Mouse (Mus musculus) right cerebral cortex, postnatal 25 days (tissue): ENCODE data around the gene Snx8.

Experiments
- DNase-seq: peaks from one replicate; pipeline ENCODE4 v3.0.0; 2022

Gene Snx8

DNA sequence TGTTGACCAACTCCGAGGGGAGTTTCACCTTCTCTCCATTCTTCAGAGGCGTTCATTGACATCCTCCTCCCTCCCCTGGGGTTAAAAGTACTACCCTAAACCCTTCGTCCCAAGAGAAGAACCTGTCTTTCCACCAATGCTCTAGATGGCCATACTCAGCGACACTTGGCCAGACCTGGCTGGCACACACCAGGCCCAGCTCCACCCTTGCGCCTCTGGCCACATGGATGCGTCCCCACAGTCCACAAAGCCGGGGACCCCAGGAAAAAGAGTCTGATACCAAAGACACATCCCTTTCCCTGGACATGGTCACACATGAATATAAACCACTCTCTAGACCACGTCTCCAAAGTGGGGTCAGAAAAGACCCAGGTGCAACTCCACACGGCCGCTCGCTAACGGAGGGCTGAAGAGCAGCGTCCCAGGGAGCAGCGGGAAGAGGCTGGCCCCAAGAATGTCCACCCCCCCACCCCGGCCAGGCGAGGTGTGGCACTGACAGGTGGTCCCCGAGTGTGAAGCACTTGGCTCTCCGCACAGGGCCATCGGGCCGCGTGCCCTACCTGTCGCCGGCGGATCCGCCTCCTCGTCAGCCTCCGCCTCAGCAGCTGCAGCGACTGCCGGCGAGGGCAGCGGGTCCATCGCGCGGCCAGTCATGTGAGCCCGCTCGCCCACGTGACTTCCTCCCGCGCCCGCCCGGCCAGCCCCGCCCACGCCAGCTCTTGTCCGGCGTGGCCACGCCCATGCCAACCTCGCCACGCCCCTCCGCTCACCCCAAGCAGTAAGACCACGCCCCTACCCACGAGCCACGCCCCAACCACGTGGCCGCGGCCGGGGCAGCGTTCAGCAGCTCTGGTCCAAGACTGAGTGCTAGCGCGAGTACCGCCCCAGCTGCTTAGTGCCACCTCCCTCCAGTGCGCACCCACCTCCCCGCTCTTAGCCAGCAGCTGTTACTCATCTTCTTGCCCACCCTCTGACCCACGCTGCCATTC, at the start of gene Snx8:
Gene Snx8, minus strand, starts transcription at position 675 of the 989 bp plus-strand sequence.
- DNase-seq, result peak; percentile 85

GRCm38 (mm10) chr5:140425016-140425783, 36.1 kb upstream of the Snx8 start:
- no peak for DNase-seq

- no peak for DNase-seq
Measured at GRCm38 (mm10) chr5:140420616-140421015, 31.6 kb upstream of the Snx8 start.

- no peak for DNase-seq
Measured at GRCm38 (mm10) chr5:140419442-140420080, 30.5 kb upstream of the Snx8 start.

GRCm38 (mm10) chr5:140418489-140419441, 29.7 kb upstream of the Snx8 start, which contains the start of gene Eif3b:
Gene Eif3b, plus strand, starts transcription at chr5:140419328.
- DNase-seq, result peak; percentile 91

- DNase-seq, result no peak
Measured at GRCm38 (mm10) chr5:140418106-140418488, 29.0 kb upstream of the Snx8 start.

DNA sequence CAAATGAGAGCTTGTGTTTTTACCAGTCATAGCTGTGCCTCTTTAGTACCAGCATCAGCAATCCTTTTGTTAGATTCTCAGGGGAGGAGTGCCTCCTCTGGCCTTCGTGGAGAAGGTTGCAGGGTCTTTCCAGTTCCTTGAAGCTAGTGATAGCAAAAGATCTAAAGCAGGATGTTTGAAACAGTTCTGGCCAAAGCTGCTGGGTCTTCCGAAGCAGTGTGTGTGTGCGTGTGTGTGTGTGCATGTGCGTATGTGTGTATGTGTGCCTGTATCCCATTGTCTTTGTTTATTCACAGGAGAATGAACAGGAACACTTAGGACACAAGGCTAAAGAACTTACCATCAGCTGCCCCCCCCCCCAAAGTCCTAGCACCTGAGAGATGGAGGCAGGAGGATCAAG, 25.6 kb upstream of the Snx8 start:
- no peak for DNase-seq

GRCm38 (mm10) chr5:140411339-140411738, 22.3 kb upstream of the Snx8 start:
- peak; percentile 9 for DNase-seq

- DNase-seq, result no peak
Measured at GRCm38 (mm10) chr5:140408801-140409200, 19.7 kb upstream of the Snx8 start.

GRCm38 (mm10) chr5:140406666-140407065, 17.6 kb upstream of the Snx8 start:
- DNase-seq, result no peak

DNA sequence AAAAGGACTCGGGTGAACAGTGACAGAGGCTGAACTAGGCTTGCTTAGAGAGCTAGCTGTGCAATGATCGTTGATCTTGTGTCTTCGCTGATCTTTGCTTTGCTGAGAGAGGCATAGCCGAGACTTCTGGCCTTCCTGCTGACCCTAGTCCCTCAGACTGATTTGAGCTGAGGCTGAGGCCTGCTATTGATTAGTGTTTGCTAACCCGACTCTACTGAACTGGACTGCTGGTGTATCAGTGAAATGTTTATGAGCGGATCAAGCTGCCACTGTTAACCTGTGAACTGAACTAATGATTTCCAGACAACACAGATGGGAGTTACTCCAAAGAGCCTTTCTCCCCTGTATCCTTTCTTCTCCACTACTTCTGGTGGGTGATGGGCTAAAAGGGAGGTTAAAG, 16.1 kb upstream of the Snx8 start:
- no peak for DNase-seq

DNA sequence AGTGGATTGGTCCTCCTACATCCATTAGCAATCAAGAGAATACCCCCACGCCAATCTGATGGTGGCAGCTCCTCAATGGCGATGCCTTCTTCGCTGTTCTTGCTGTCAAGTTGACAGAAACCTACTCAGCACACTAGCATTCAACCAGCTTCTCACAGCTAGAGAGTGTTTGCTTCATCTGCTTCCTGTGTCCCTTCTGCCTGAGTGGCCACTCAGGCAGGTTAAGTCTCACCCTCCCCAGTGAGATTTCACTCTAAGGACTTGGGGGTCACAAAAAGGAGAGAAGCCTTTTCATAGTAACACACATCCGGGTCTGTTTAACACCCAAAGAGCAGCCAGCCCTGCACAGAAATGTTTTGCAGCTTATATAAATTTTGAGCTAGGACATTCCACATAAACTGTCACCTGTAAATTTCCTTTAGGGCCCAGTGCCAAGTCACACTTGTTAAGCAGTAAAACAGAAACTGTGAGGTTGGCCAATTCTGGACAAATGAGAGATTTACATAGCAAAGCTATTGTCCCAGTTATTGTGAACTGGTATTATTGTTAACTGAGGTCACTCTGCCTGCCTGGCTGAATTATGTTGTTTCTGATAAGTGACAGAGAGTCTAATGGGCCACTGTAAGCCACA, 13.7 kb upstream of the Snx8 start:
- no peak for DNase-seq

DNA sequence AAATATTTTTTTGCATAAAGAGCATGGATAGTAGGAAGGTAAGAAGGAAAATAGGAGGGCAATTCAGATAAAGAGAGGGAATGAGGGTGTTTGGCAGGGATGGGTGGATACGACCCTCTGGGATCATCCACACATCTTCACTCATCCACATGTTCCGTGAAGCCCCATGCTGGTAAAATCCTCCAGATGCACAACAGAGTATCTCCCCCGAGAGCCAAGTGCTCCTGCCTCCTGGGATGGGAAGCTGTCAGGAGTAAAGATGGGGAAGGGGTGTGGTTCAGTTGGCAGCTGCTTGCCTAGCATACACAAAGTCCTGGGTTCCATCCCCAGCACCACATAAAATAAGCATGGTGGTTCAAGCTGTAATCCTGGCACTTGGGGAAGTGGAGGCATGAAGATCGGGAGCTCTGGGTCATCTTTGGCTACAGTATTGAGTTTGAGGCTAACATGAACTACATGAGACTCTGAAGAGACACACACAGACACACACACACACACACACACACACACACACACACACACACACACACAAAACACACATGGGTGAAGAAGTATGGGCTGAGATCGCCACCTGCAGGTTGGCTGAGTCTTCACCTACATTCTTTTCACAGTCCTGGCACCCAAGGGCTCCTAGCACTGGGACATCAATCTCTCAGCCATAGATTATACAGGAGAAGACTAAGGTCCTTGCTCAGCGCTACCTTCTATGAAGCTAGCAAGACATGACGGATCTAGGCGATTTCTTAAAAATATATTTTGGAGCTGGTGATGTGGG, 7.3 kb upstream of the Snx8 start:
- no peak for DNase-seq

DNA sequence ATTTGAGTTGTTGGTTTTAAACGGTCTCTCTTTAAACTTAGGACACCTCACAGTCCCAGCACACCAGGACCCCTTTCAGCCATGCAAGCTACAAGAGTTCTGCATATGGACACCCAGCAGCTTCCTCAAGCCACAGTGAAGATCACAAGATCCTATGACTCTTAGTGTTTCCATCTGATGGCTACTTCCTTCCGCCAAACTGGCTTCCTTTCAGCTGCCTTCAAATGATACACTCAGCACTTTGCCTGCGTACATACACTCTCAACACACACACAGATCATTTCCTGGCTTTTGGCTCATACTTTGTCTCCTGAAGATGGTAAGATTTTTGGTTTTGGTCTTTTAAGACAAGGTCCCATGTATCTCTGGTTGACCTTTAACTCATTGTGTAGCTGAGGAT, 3.6 kb upstream of the Snx8 start:
- no peak for DNase-seq

- no peak for DNase-seq
Measured at GRCm38 (mm10) chr5:140391981-140392380, 2.9 kb upstream of the Snx8 start.

- DNase-seq, result no peak
Measured at GRCm38 (mm10) chr5:140391435-140391834, 2.4 kb upstream of the Snx8 start.

GRCm38 (mm10) chr5:140389647-140390046, 585 bp upstream of the Snx8 start:
- no peak for DNase-seq

- no peak for DNase-seq
Measured at GRCm38 (mm10) chr5:140387816-140388510, 1.1 kb downstream of the Snx8 start.

GRCm38 (mm10) chr5:140387236-140387635, 1.8 kb downstream of the Snx8 start:
- no peak for DNase-seq

DNA sequence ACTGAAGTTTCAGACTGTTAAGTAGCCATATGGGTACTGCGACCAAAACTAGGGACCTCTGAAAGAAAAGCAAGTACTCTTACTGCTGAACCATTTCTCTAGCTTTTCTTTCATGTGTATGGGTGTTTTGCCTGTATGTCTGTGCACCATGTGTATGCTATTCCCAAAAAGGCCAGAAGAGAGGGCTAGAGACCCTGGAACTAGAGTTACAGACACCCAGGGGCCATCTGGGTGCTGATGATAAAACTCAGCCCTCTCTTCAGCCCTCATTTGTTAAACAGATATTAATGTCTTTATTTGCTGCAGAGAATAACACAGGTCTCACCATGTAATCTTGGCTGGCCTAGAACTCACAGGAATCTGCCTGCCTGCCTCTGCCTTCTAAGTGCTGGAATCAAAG, 4.6 kb downstream of the Snx8 start:
- DNase-seq, result no peak
